Comparison of ENCODE assay signal across 8 mouse cellular contexts in the genomic region with DNA sequence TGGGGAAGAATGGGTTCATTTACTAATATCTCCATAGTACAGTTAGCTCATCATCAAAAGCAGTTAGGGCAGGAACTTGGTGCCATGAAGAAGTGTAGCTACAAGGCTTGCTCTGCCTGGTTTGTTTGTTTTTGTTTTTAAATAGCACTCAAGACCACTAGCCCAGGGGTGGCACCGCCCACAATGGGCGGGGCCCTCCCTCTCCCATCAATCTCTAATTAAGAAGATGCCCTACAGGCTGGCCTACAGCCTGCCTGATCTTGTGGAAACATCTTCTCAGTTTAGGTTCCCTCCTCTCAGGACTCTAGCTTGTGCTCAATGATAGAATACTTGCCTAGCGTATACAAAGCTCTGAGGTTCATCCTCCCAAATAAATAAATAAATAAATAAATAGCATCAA. TPM values are rescaled to one million over a fixed set of nuclear protein-coding genes. Genes with fewer than 3 reads are reported as not detected.
DNase-seq lines count a peak whose midpoint lies in the region; ATAC-seq and TF ChIP-seq lines count a peak whose summit lies in the region.

No protein-coding gene starts in this region.

- peak overlapping the region; percentile 82 for H3K4me2 ChIP-seq in liver, postnatal 0 days (ENCODE audit: low read depth, low read length)
- peak overlapping the region; percentile 64 for H3K4me2 ChIP-seq in stomach, embryonic 14.5 days (replicated peaks; ENCODE audit: low read depth, low read length)

- intact Hi-C loops in left cerebral cortex, adult 2 months (cut with DNase I) = no loop called here
- intact Hi-C loops in left cerebral cortex, postnatal 25 days (cut with DNase I) = loop anchor here (2.0 kb wide), 2 partner anchors 18 to 124 kb away; a partner anchor contains a TSS

- H3K27ac ChIP-seq in left cerebral cortex, adult 2 months = no peak overlapping the region
- H3K27ac ChIP-seq in liver, postnatal 0 days (ENCODE audit: low read depth) = peak overlapping the region; percentile 76; the same call in 1 of the 2 replicates
- peak overlapping the region; percentile 83; the same call in 1 of the 2 replicates for H3K27ac ChIP-seq in stomach, embryonic 14.5 days (ENCODE audit: low read length)

- H3K9me3 ChIP-seq in liver, postnatal 0 days (ENCODE audit: low read length) = no peaks in the 10 kb centered on the region
- no peaks in the 10 kb centered on the region for H3K9me3 ChIP-seq in stomach, embryonic 14.5 days (ENCODE audit: control insufficient read depth, low read depth, low read length)

- peak overlapping the region; percentile 69 for H3K9ac ChIP-seq in liver, postnatal 0 days (replicated peaks)
- H3K9ac ChIP-seq in stomach, embryonic 14.5 days (replicated peaks; ENCODE audit: low read depth, low read length) = no peak overlapping the region

- H3K27me3 ChIP-seq in liver, postnatal 0 days (ENCODE audit: insufficient read depth, low read length) = no peaks in the 10 kb centered on the region
- no peaks in the 10 kb centered on the region for H3K27me3 ChIP-seq in stomach, embryonic 14.5 days (ENCODE audit: control insufficient read depth, insufficient read depth, low read length)

- no peak for DNase-seq in left cerebral cortex, adult 2 months (ENCODE audit: extremely low spot score in 1 of 2, low spot score in 2 of 2)
- DNase-seq in left cerebral cortex, postnatal 25 days (ENCODE audit: low spot score in 2 of 2) = no peak
- peak; percentile 29 for DNase-seq in forelimb bud, embryonic 11.5 days (ENCODE audit: low read depth, low spot score)
- DNase-seq in liver, postnatal 0 days = peak; percentile 63
- no peak for DNase-seq in frontal cortex, postnatal 25 days (ENCODE audit: low spot score in 2 of 2)
- DNase-seq in layer of hippocampus, adult 11-12 months (ENCODE audit: low spot score) = no peak

- H3K4me3 ChIP-seq in left cerebral cortex, adult 2 months = peak overlapping the region; percentile 76
- peak overlapping the region; percentile 69 for H3K4me3 ChIP-seq in liver, postnatal 0 days (ENCODE audit: low read depth, low read length)
- H3K4me3 ChIP-seq in stomach, embryonic 14.5 days (ENCODE audit: low read depth, low read length) = peak overlapping the region; percentile 74

- no peak for TF ChIP-seq CTCF in left cerebral cortex, adult 2 months (IDR thresholded peaks at IDR 0.05)
- TF ChIP-seq CTCF in liver, postnatal 0 days (IDR thresholded peaks at IDR 0.05; ENCODE audit: low read depth) = no peak

- H3K36me3 ChIP-seq in liver, postnatal 0 days (replicated peaks; ENCODE audit: insufficient read depth, low read length) = no peaks in the 10 kb centered on the region
- H3K36me3 ChIP-seq in stomach, embryonic 14.5 days (ENCODE audit: control insufficient read depth, insufficient read depth, low read length) = no peaks in the 10 kb centered on the region

- peaks cover 6% of the 10 kb centered on the region; the same call in 1 of the 2 replicates for H3K4me1 ChIP-seq in liver, postnatal 0 days (ENCODE audit: insufficient read depth)
- peaks cover 15% of the 10 kb centered on the region for H3K4me1 ChIP-seq in stomach, embryonic 14.5 days (ENCODE audit: control insufficient read depth, insufficient read depth, low read length)

- no peak for TF ChIP-seq EP300 in liver, postnatal 0 days (IDR thresholded peaks at IDR 0.05; ENCODE audit: low read depth)

- ATAC-seq in activated CD4-positive, CD25-positive, alpha-beta regulatory T cell, adult 4 months = peak; percentile 20
- ATAC-seq in liver, postnatal 0 days = peak; percentile 62
- ATAC-seq in stomach, embryonic 14.5 days (ENCODE audit: insufficient number of reproducible peaks, insufficient read depth, low FRiP score, low read depth) = peak; percentile 57; the same call in 1 of the 2 replicates

- WGBS in liver, postnatal 0 days (ENCODE audit: insufficient replicate concordance) = 1% methylated on average over 3 of the region's 3 CpGs
- 2% methylated on average over 3 of the region's 3 CpGs for WGBS in stomach, embryonic 14.5 days

RNA-seq across cellular contexts. Expression of a gene that starts 0.7 kb away (rescaled TPM):
- total RNA-seq in left cerebral cortex, adult 2 months (2021) = under 1 TPM; 0.34 to 0.70 TPM
- total RNA-seq in left cerebral cortex, postnatal 25 days (2021) = under 1 TPM; 0.57 to 0.85 TPM
- 10 to 100 TPM; 13.3 to 14.9 TPM for polyA plus RNA-seq in activated CD4-positive, CD25-positive, alpha-beta regulatory T cell, adult 4 months (2017; shearing (Covaris generic))
- polyA plus RNA-seq in liver, postnatal 0 days (2015; fragmentation: Nextera tagmentation; extraction: Ambion mirVana) = 9.4 and 10.0 TPM in 2 replicates
- 61.5 and 62.0 TPM in 2 replicates for polyA plus RNA-seq in stomach, embryonic 14.5 days (2014; fragmentation: Nextera tagmentation; extraction: Ambion mirVana)

RNA-seq across cellular contexts. Expression of a gene that starts 7.7 kb away (rescaled TPM):
- total RNA-seq in left cerebral cortex, adult 2 months (2021) = 10 to 100 TPM; 23.6 to 25.7 TPM
- total RNA-seq in left cerebral cortex, postnatal 25 days (2021) = 10 to 100 TPM; 26.0 to 28.1 TPM
- polyA plus RNA-seq in activated CD4-positive, CD25-positive, alpha-beta regulatory T cell, adult 4 months (2017; shearing (Covaris generic)) = 10 to 100 TPM; 30.5 to 41.2 TPM
- polyA plus RNA-seq in liver, postnatal 0 days (2015; fragmentation: Nextera tagmentation; extraction: Ambion mirVana) = 10.4 and 10.6 TPM in 2 replicates
- 57.4 and 60.0 TPM in 2 replicates for polyA plus RNA-seq in stomach, embryonic 14.5 days (2014; fragmentation: Nextera tagmentation; extraction: Ambion mirVana)

RNA-seq across cellular contexts. Expression of a gene that starts 18.6 kb away (rescaled TPM):
- 1 to 10 TPM; 1.3 to 1.9 TPM for total RNA-seq in left cerebral cortex, adult 2 months (2021)
- total RNA-seq in left cerebral cortex, postnatal 25 days (2021) = 1 to 10 TPM; 1.8 to 1.9 TPM
- 1 to 10 TPM; 4.6 to 6.1 TPM for polyA plus RNA-seq in activated CD4-positive, CD25-positive, alpha-beta regulatory T cell, adult 4 months (2017; shearing (Covaris generic))
- 0.96 and 1.2 TPM in 2 replicates for polyA plus RNA-seq in liver, postnatal 0 days (2015; fragmentation: Nextera tagmentation; extraction: Ambion mirVana)
- polyA plus RNA-seq in stomach, embryonic 14.5 days (2014; fragmentation: Nextera tagmentation; extraction: Ambion mirVana) = 7.0 and 10.7 TPM in 2 replicates

RNA-seq across cellular contexts. Expression of a gene that starts 42.2 kb away (rescaled TPM):
- total RNA-seq in left cerebral cortex, adult 2 months (2021) = 1 to 10 TPM; 2.6 to 3.9 TPM
- total RNA-seq in left cerebral cortex, postnatal 25 days (2021) = 1 to 10 TPM; 3.6 to 4.6 TPM
- polyA plus RNA-seq in activated CD4-positive, CD25-positive, alpha-beta regulatory T cell, adult 4 months (2017; shearing (Covaris generic)) = under 1 TPM in 1 of 2 experiments, not detected in 1; 0.10 TPM
- 1.7 and 1.9 TPM in 2 replicates for polyA plus RNA-seq in liver, postnatal 0 days (2015; fragmentation: Nextera tagmentation; extraction: Ambion mirVana)
- 9.4 and 10.8 TPM in 2 replicates for polyA plus RNA-seq in stomach, embryonic 14.5 days (2014; fragmentation: Nextera tagmentation; extraction: Ambion mirVana)

Comparison
In these comparisons a context has a peak if more than half of its experiments do, and no peak if none do; other contexts are left out.
1. DNase-seq: peak in forelimb bud, embryonic 11.5 days (single experiment) and liver, postnatal 0 days (single experiment); none in left cerebral cortex, adult 2 months (0 of 2), left cerebral cortex, postnatal 25 days (0 of 2), frontal cortex, postnatal 25 days (0 of 2) and layer of hippocampus, adult 11-12 months (single experiment).
2. Peak in every context shown above with its lines, with median percentiles within 50 percentile points of each other: H3K4me3 ChIP-seq and ATAC-seq.